Comparison of ENCODE assay signal across 21 mouse cellular contexts in genomic region chr6:54691368-54692116, GRCm38 (mm10). TPM values are rescaled to one million over a fixed set of nuclear protein-coding genes. Genes with fewer than 3 reads are reported as not detected.
A peak's percentile ranks its signal among the peaks of the same experiment; 100 is the strongest.
DNase-seq lines count a peak whose midpoint lies in the region; ATAC-seq lines count a peak whose summit lies in the region.
"Had no signal": no experiment of that assay in that cellular context is flagged by ENCODE, and none has a peak within 500 bp of the region (broad histone marks: within the 10 kb centered on the region; RNA-seq: fewer than 3 reads in every experiment).

No protein-coding gene starts in this region.

- no peaks in the 10 kb centered on the region for H3K9me3 ChIP-seq in heart, embryonic 11.5 days (replicated peaks; ENCODE audit: control insufficient read depth, low read length)
- no peaks in the 10 kb centered on the region for H3K9me3 ChIP-seq in kidney, embryonic 14.5 days (ENCODE audit: control insufficient read depth, low read length)
- H3K9me3 ChIP-seq in liver, embryonic 11.5 days (ENCODE audit: control insufficient read depth, low read length) = no peaks in the 10 kb centered on the region
- H3K9me3 ChIP-seq in liver, embryonic 12.5 days (replicated peaks) = no peaks in the 10 kb centered on the region
- H3K9me3 ChIP-seq: forebrain, embryonic 10.5 days; forebrain, embryonic 13.5 days; G1E; hindbrain, embryonic 12.5 days; hindbrain, embryonic 15.5 days had no signal

- no peak for ATAC-seq in heart, embryonic 11.5 days (replicated peaks; ENCODE audit: insufficient number of reproducible peaks, low FRiP score, low TSS enrichment)
- no peak for ATAC-seq in kidney, embryonic 14.5 days (ENCODE audit: low FRiP score, low TSS enrichment)
- ATAC-seq in liver, embryonic 11.5 days (replicated peaks; ENCODE audit: low FRiP score) = no peak
- ATAC-seq in liver, embryonic 12.5 days = no peak
- ATAC-seq in megakaryocyte progenitor cell, adult 5-6 weeks (replicated peaks; ENCODE audit: poor library complexity) = no peak
- ATAC-seq: forebrain, embryonic 13.5 days; forebrain, embryonic 16.5 days; Patski had no signal

- H3K4me1 ChIP-seq in heart, embryonic 11.5 days (ENCODE audit: control insufficient read depth, insufficient read depth, low read length) = no peaks in the 10 kb centered on the region
- H3K4me1 ChIP-seq in kidney, embryonic 14.5 days (ENCODE audit: control insufficient read depth, insufficient read depth, low read length) = no peaks in the 10 kb centered on the region
- H3K4me1 ChIP-seq in liver, embryonic 11.5 days (replicated peaks; ENCODE audit: control insufficient read depth, insufficient read depth, low read length) = no peaks in the 10 kb centered on the region
- no peaks in the 10 kb centered on the region for H3K4me1 ChIP-seq in liver, embryonic 12.5 days
- H3K4me1 ChIP-seq: forebrain, embryonic 10.5 days; forebrain, embryonic 13.5 days; hindbrain, embryonic 12.5 days; hindbrain, embryonic 15.5 days had no signal

- DNase-seq in heart, adult 11 months = peak; percentile 91
- DNase-seq in kidney, adult 9 months = peak; percentile 54
- peak; percentile 16 for DNase-seq in liver, embryonic 11.5 days (ENCODE audit: low spot score)
- DNase-seq: adrenal gland, postnatal 10 days; B cell, adult 2 months; cerebellum, adult 18-20 months; cerebellum, adult 9-10 months; gastrocnemius, postnatal 10 days; gastrocnemius, postnatal 36 days had no signal

- H3K4me3 ChIP-seq in heart, embryonic 11.5 days (ENCODE audit: low read depth, low read length) = no peak overlapping the region
- no peak overlapping the region for H3K4me3 ChIP-seq in kidney, embryonic 14.5 days (ENCODE audit: low read length)
- no peak overlapping the region for H3K4me3 ChIP-seq in liver, embryonic 11.5 days (ENCODE audit: low read depth, low read length)
- no peak overlapping the region for H3K4me3 ChIP-seq in liver, embryonic 12.5 days
- H3K4me3 ChIP-seq: forebrain, embryonic 10.5 days; forebrain, embryonic 13.5 days; hindbrain, embryonic 12.5 days; hindbrain, embryonic 15.5 days had no signal

- peaks cover 11% of the 10 kb centered on the region for H3K27me3 ChIP-seq in heart, embryonic 11.5 days (ENCODE audit: control insufficient read depth, insufficient read depth, low read length)
- H3K27me3 ChIP-seq in kidney, embryonic 14.5 days (ENCODE audit: control insufficient read depth, insufficient read depth, low read length) = no peaks in the 10 kb centered on the region
- H3K27me3 ChIP-seq in liver, embryonic 11.5 days (replicated peaks; ENCODE audit: control insufficient read depth, insufficient read depth, low read length) = peaks cover 9% of the 10 kb centered on the region
- peaks cover 46% of the 10 kb centered on the region for H3K27me3 ChIP-seq in liver, embryonic 12.5 days (replicated peaks)
- H3K27me3 ChIP-seq: forebrain, embryonic 13.5 days; hindbrain, embryonic 15.5 days; Patski had no signal

- H3K27ac ChIP-seq in heart, embryonic 11.5 days (ENCODE audit: low read depth, low read length) = no peak overlapping the region
- H3K27ac ChIP-seq in kidney, embryonic 14.5 days (ENCODE audit: low read depth, low read length) = no peak overlapping the region
- H3K27ac ChIP-seq in liver, embryonic 11.5 days (ENCODE audit: low read depth, low read length) = no peak overlapping the region
- no peak overlapping the region for H3K27ac ChIP-seq in liver, embryonic 12.5 days
- H3K27ac ChIP-seq: forebrain, embryonic 10.5 days; forebrain, embryonic 13.5 days; hindbrain, embryonic 12.5 days; hindbrain, embryonic 15.5 days had no signal

- H3K9ac ChIP-seq in heart, embryonic 11.5 days (ENCODE audit: low read depth, low read length) = no peak overlapping the region
- no peak overlapping the region for H3K9ac ChIP-seq in kidney, embryonic 14.5 days (ENCODE audit: low read depth, low read length)
- no peak overlapping the region for H3K9ac ChIP-seq in liver, embryonic 11.5 days (ENCODE audit: low read depth, low read length)
- H3K9ac ChIP-seq in liver, embryonic 12.5 days = no peak overlapping the region
- H3K9ac ChIP-seq: forebrain, embryonic 13.5 days; hindbrain, embryonic 12.5 days; hindbrain, embryonic 15.5 days had no signal

- 61% methylated on average over 14 of the region's 14 CpGs for WGBS in heart, embryonic 11.5 days (ENCODE audit: insufficient replicate concordance)
- 69% methylated on average over 14 of the region's 14 CpGs for WGBS in kidney, embryonic 14.5 days
- WGBS in liver, embryonic 11.5 days = 68% methylated on average over 14 of the region's 14 CpGs
- WGBS in liver, embryonic 12.5 days (ENCODE audit: insufficient replicate concordance) = 61% methylated on average over 14 of the region's 14 CpGs

- H3K4me2 ChIP-seq in heart, embryonic 11.5 days = no peak overlapping the region
- no peak overlapping the region for H3K4me2 ChIP-seq in kidney, embryonic 14.5 days (replicated peaks; ENCODE audit: low read depth, low read length)
- H3K4me2 ChIP-seq in liver, embryonic 11.5 days = no peak overlapping the region
- no peak overlapping the region for H3K4me2 ChIP-seq in liver, embryonic 12.5 days
- H3K4me2 ChIP-seq: forebrain, embryonic 13.5 days; hindbrain, embryonic 12.5 days; hindbrain, embryonic 15.5 days had no signal

- H3K36me3 ChIP-seq in heart, embryonic 11.5 days (ENCODE audit: control insufficient read depth, insufficient read depth, low read length) = no peaks in the 10 kb centered on the region
- no peaks in the 10 kb centered on the region for H3K36me3 ChIP-seq in kidney, embryonic 14.5 days (ENCODE audit: control insufficient read depth, insufficient read depth, low read length)
- H3K36me3 ChIP-seq in liver, embryonic 11.5 days (ENCODE audit: control insufficient read depth, insufficient read depth, low read length) = no peaks in the 10 kb centered on the region
- no peaks in the 10 kb centered on the region for H3K36me3 ChIP-seq in liver, embryonic 12.5 days
- H3K36me3 ChIP-seq: forebrain, embryonic 10.5 days; G1E had no signal

RNA-seq across cellular contexts. Expression of gene Mturn, which starts 10.1 kb away (rescaled TPM):
- 3.7 and 4.4 TPM in 2 replicates for polyA plus RNA-seq in heart, embryonic 11.5 days (2014; fragmentation: Nextera tagmentation; extraction: Ambion mirVana)
- polyA plus RNA-seq in kidney, embryonic 14.5 days (2014; fragmentation: Nextera tagmentation; extraction: Ambion mirVana) = 3.8 and 4.2 TPM in 2 replicates
- 1.4 and 1.8 TPM in 2 replicates for polyA plus RNA-seq in liver, embryonic 11.5 days (2014; fragmentation: Nextera tagmentation; extraction: Ambion mirVana)
- 0.72 and 1.1 TPM in 2 replicates for polyA plus RNA-seq in liver, embryonic 12.5 days (2016; fragmentation: Nextera tagmentation; extraction: Ambion mirVana)
- 0.17 and 0.34 TPM in 2 replicates for total RNA-seq in megakaryocyte progenitor cell, adult 5-6 weeks (2015)
- 0.17 and 0.30 TPM in 2 replicates for total RNA-seq in megakaryocyte progenitor cell, adult 5-6 weeks (2017)
- total RNA-seq: granulocyte monocyte progenitor cell, adult 5-6 weeks had no signal

Comparison
In these comparisons a context has a peak if more than half of its experiments do, and no peak if none do; other contexts are left out.
1. DNase-seq: peak in every context shown above with its lines; median percentile 91 in heart, adult 11 months; 54 in kidney, adult 9 months; 16 in liver, embryonic 11.5 days.